Mouse (Mus musculus): Measurements from ENCODE around the gene Spink8.
"Not testable (repeated sequence)": the region's sequence is repeated elsewhere in the genome, so short reads cannot be mapped to it uniquely, and the experiment has no call there.

Spink8 gene

GRCm38 (mm10) chr9:109811980-109812379, at the start of gene Spink8:
TSS of gene Spink8 (plus strand) at chr9:109812280.
- DNase-seq: no peak

DNA sequence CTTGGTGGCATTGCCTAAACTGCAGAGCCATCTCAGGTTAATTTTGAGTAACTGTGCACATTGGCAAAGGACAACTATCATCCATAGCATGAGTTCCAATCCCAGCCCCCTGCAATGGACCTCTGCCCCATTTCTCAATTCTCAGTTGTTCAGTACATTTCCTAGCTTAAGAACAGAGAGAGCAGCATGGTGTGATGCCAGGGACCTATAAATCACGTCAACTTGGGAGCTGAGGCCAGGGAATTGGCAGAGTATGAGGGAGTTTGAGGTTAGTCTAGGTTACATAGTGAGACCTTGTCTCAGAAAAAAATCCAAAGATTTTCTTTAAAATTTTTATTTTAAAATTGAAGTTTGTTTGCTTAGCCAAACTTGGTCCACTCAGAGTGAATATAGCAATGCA, 45.2 kb upstream of the Spink8 start:
- not testable (repeated sequence) for DNase-seq

GRCm38 (mm10) chr9:109790570-109790969, 21.5 kb upstream of the Spink8 start, which contains the start of gene Fbxw27:
TSS of gene Fbxw27 (minus strand) at chr9:109790670.
- DNase-seq: not testable (repeated sequence)

GRCm38 (mm10) chr9:109795221-109795620, 16.9 kb upstream of the Spink8 start:
- no peak for DNase-seq

DNA sequence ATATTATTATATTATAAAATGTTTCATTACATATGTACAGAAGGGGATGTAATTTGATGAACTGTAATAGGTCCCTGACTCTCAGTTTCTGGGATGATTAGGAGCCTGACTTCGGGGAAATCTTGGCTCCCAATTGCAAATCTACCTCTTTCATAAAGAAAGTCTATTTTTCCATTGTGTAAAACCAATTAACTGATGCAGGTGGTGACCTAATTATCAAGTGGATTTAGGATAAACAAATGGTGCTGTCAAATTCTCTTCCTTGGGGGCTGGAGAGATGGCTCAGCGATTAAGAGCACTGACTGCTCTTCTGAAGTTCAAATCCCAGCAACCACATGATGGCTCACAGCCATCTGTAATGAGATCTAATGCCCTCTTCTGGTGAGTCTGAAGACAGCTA, 16.3 kb upstream of the Spink8 start:
- no peak for DNase-seq

GRCm38 (mm10) chr9:109798051-109798450, 14.0 kb upstream of the Spink8 start:
- DNase-seq: peak in 1 of 2 experiments; percentile 11

- DNase-seq: not testable (repeated sequence)
Measured at GRCm38 (mm10) chr9:109805596-109805995, 6.5 kb upstream of the Spink8 start.

- DNase-seq: no peak
Measured at GRCm38 (mm10) chr9:109806260-109806659, 5.8 kb upstream of the Spink8 start.

DNA sequence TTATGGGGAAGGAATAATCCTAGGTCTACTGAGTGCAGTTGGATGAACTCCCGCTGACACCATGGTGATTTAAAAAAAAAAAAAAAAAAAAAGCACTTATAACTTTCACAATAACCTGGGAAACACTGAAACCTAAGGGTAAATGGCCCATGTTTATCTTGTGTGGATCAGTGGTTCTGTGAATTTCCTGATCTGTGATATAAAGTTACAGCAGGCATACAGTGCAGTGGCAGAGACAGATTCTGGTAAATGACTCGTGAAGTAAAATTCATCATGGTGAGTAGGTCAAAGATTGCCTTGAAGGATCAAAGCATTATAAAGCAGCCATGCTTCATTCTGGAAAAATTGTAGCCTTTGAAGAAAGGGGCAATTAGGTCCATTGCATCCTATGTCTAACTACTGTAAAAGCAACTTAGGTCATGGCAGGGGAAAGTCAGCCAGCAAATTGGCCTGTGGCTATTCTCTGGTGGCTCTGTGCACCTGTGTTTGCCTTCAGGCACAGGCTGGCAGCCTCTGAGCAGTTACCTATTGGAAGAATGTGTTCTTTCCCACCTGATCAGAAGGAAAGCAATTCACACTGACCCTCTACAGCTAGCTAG, 5.3 kb upstream of the Spink8 start:
- no peak for DNase-seq

- no peak for DNase-seq
Measured at GRCm38 (mm10) chr9:109807898-109808297, 4.2 kb upstream of the Spink8 start.

GRCm38 (mm10) chr9:109813424-109813823, 1.3 kb downstream of the Spink8 start:
- DNase-seq: peak in 1 of 2 experiments; percentile 29

GRCm38 (mm10) chr9:109816341-109816740, 4.3 kb downstream of the Spink8 start:
- DNase-seq: no peak

GRCm38 (mm10) chr9:109825739-109826138, 13.7 kb downstream of the Spink8 start:
- no peak for DNase-seq

- no peak for DNase-seq
Measured at GRCm38 (mm10) chr9:109826181-109826580, 14.1 kb downstream of the Spink8 start.

DNA sequence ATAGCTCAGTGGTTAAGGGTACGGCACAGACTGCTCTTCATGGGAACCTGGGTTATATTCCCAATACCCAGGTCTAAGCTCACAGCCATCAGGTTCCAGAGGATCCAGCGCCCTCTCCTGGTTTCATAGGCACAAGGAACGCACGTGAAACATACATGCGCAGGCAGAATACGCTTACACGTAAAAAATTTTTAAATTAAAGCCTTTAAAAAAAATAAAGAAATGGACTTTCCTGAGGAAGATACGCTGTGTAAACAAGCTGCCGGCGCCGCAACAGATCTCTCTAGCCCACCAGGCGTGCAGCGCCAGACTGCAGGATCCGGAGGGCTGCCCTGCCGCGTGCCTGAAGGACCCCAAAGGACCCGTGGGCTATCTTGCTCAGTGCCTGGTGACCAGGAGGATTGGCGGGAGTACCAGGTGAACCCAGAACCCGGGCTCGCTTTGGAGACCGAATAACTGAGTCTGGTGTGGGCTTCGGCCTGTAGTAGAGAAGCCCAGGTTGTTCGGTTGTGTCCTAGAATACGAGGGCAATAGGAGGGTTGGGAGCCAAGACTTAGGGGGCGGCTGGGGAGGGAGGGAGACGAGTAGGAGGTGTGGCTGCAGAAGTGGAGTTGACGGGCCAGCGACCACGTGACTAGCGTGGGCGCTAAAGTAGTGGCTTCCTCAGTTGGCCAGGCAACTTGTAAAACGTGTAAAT, 20.5 kb downstream of the Spink8 start, which contains the start of gene Nme6:
Gene Nme6, plus strand, starts transcription at position 359 of the 697 bp plus-strand sequence.
- peak; percentile 91 to 92 for DNase-seq

GRCm38 (mm10) chr9:109833088-109833412, 21.0 kb downstream of the Spink8 start:
- DNase-seq: no peak

GRCm38 (mm10) chr9:109849312-109849758, 37.3 kb downstream of the Spink8 start, which contains the start of gene Camp:
TSS of gene Camp (minus strand) at chr9:109849617.
- DNase-seq: no peak

DNA sequence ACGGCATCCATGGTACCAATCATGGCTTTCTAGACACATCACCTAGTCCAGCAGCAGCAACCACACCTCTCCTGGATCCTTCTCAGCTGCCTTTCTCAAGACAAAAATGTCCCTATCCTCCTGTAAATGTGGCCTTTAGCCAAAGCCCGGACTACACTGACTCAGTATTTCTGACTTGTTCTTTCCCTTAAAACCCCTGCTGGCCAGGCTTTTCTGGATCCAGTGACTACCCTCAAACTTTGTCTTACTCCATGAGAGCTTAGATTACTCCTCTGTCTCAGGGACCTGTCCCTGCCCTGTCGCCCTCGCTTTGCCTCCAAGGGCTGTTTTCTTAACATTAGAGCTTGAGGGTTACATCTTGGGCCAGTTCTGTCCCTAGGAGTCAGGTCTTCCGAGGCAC, 38.0 kb downstream of the Spink8 start:
- no peak for DNase-seq

- DNase-seq: no peak
Measured at GRCm38 (mm10) chr9:109854341-109854740, 42.3 kb downstream of the Spink8 start.

DNA sequence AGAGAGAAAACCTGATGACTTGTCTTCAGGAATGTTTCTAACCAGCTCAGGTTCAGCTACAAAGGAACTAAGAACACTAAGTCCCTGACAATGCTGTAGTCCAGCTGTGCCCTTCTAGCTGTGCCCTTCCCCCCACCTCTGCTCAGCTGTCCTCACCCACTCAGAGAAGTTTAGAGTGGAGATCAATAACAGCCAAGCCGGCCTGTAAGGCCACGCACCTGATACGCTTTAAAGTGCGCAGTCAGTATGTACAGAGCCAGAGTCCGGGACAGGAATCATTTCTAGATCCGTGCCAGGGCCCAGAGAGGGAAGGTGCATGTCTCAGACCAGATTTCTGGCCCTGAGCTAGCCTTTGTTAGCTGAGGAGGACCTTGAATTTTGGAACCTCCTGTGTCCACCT, 43.9 kb downstream of the Spink8 start:
- no peak for DNase-seq

DNA sequence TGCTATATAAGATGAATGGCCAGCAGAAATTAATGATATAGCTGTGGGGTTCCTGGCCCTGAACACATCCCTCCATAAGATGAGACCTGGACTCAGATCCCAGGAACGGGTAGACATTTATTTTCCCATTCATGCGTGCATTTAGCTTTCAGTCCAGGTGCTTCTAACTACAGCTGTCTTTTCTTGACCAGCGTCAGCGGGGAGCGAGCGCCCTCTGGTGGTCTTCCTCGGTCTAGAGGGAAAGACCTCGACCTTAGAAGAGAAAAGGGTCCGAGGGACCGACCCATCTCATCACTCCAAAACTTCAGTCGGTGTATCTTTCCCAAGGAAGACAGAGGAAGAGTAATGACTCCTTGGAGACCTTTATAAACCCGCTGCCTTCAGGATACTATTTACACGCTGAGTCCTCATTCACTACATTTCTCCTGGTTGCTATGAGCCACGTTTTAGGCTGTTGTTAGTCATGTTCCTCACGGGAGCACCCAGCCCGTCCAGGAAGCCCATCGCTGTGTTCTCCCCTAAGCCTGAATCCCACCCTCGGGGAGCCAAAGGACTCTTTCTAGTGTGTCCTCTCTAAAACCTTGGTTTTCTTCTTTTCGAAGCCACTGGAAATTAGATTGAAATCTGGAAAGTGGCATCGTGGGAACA, 50.4 kb downstream of the Spink8 start:
- DNase-seq: peak; percentile 81 to 89

- DNase-seq: no peak
Measured at GRCm38 (mm10) chr9:109863085-109863484, 51.0 kb downstream of the Spink8 start.

DNA sequence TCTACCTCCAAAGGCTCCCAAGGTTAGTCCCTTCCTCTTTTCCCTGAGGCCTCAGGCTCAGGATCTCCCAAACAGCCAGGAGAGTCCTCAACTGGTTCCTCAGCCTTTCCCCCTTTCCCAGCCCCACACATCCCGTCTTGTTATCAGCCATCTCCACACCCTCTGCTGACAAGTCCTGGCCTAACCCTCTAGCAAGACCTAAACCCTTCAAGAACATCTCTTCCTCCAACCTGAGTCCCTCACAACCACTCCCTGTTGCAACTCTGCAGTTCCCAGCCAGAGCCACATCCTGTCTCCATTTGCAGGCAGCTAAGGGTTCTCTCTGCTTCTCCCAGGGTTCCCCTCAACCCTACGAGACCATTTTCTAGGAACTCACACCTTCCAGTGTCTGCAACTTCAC, 54.1 kb downstream of the Spink8 start:
- DNase-seq: no peak

Measured in cerebellum, postnatal 25 days (tissue).